Mouse (Mus musculus) cerebellum, adult 2 months (tissue): ENCODE data around the gene Prf1.

Source experiments
- CTCF ChIP-seq: fragments of 200-500 bp; IDR thresholded peaks from 2 replicates; pipeline ENCODE4 v1.5.1; 2011; ENCODE audit warnings: low read depth, mild to moderate bottlenecking, control low read depth, low read length, moderate library complexity, borderline replicate concordance; ENCODE audit not compliant: insufficient read depth
- POLR2A ChIP-seq: fragments of 200-500 bp; IDR thresholded peaks from 2 replicates; pipeline ENCODE4 v1.6.1; 2011; ENCODE audit warnings: low read length, control low read depth, borderline replicate concordance; ENCODE audit not compliant: insufficient read depth

DNA sequence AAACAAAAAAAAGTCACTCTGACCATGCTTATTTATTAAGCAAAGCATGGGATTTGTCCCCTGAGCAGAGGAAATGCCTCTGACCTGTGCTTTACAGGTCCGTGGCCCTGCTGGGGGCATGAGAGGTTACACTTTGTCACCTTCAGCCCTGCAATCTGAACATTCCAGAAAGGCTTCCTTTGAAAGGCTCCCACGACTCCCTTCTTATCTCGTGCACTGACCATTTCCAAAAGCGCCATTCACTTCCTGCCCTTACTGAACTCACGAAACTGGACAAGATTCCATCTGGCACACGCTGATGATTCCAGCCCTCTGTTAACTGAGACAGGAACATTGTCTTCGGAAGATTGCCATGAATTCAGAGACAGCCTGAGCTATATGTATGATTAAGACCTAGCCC lies 16.1 kb downstream of the Prf1 start:
- TF ChIP-seq POLR2A (no peak), CTCF (no peak)
